Mouse (Mus musculus) limb, embryonic 11.5 days (tissue): ENCODE data around the gene Gm3033. TPM values are rescaled to one million over a fixed set of nuclear protein-coding genes. Genes with fewer than 3 reads are reported as not detected.
"Not testable (repeated sequence)": the region's sequence is repeated elsewhere in the genome, so short reads cannot be mapped to it uniquely, and the experiment has no call there.

Source experiments
- ATAC-seq: fragments of 200-750 bp; cut with Nextera tagmentation; 2 replicates; pipeline ENCODE4 v1.8.0; 2017; ENCODE audit warnings: low read depth; ENCODE audit not compliant: insufficient number of reproducible peaks, low FRiP score, low TSS enrichment
- DNase-seq: peaks from one replicate; pipeline ENCODE4 v3.0.0-alpha.2; 2015; ENCODE audit warnings: low spot score
- H3K27ac ChIP-seq: fragments of 300-500 bp; sonication (generic); replicated peaks from 2 replicates; pipeline ENCODE4 v1.5.1; 2014; ENCODE audit warnings: low read depth, mild to moderate bottlenecking, low read length
- H3K27me3 ChIP-seq: fragments of 300-500 bp; sonication (generic); 2 replicates; pipeline ENCODE4 v1.6.1; 2014; ENCODE audit warnings: mild to moderate bottlenecking, low read length, mixed read lengths; ENCODE audit not compliant: control insufficient read depth, insufficient read depth
- H3K36me3 ChIP-seq: fragments of 300-500 bp; sonication (generic); 2 replicates; pipeline ENCODE4 v1.6.1; 2014; ENCODE audit warnings: mild to moderate bottlenecking, low read length, moderate library complexity, mixed read lengths; ENCODE audit not compliant: control insufficient read depth, insufficient read depth
- H3K4me1 ChIP-seq: fragments of 300-500 bp; sonication (generic); 2 replicates; pipeline ENCODE4 v1.6.1; 2014; ENCODE audit warnings: low read length, mixed read lengths; ENCODE audit not compliant: control insufficient read depth, insufficient read depth
- H3K4me2 ChIP-seq: fragments of 300-500 bp; sonication (generic); 2 replicates; pipeline ENCODE4 v1.6.1; 2014; ENCODE audit warnings: low read depth, mild to moderate bottlenecking, moderate library complexity; ENCODE audit not compliant: severe bottlenecking
- H3K4me3 ChIP-seq: fragments of 300-500 bp; sonication (generic); 2 replicates; pipeline ENCODE4 v1.5.1; 2014; ENCODE audit warnings: low read depth, low read length
- H3K9ac ChIP-seq: fragments of 300-500 bp; sonication (generic); 2 replicates; pipeline ENCODE4 v1.6.1; 2014; ENCODE audit warnings: mild to moderate bottlenecking, low read length
- H3K9me3 ChIP-seq: fragments of 300-500 bp; sonication (generic); 2 replicates; pipeline ENCODE4 v1.6.1; 2016; ENCODE audit warnings: low read length; ENCODE audit not compliant: control insufficient read depth
- WGBS: fragments of 180-500 bp; shearing (Covaris S2); extraction: QIAGEN DNeasy Blood & Tissue Kit; methylation state at CpG from one replicate; pipeline ENCODE4 v1.1.7; 2014; 5-methylcytosine and 5-hydroxymethylcytosine counted together
- polyA plus RNA-seq: library from polyadenylated mRNA; unstranded; fragments of >200 nt; fragmentation: Nextera tagmentation; extraction: Ambion mirVana; gene quantifications from 2 replicates; pipeline ENCODE4 v1.2.1, GENCODE M21; 2014

Gm3033 gene
- polyA plus RNA-seq = not detected in 2 replicates

GRCm38 (mm10) chr14:3845945-3846344 is at the start of gene Gm3033:
Gene Gm3033, plus strand, starts transcription at chr14:3846245.
- DNase-seq, H3K9ac ChIP-seq, H3K9me3 ChIP-seq, H3K36me3 ChIP-seq, H3K27me3 ChIP-seq, H3K4me1 ChIP-seq, H3K27ac ChIP-seq, H3K4me3 ChIP-seq, H3K4me2 ChIP-seq, ATAC-seq: not testable (repeated sequence)
- WGBS = no CpG with 5 or more reads among the region's 2 CpGs

GRCm38 (mm10) chr14:3809774-3810173 is 36.3 kb upstream of the Gm3033 start, which contains the start of gene Gm3002:
Gene Gm3002, plus strand, starts transcription at chr14:3810074.
- DNase-seq, H3K4me2 ChIP-seq, H3K9me3 ChIP-seq, ATAC-seq, H3K27ac ChIP-seq, H3K4me3 ChIP-seq, H3K9ac ChIP-seq, H3K36me3 ChIP-seq, H3K4me1 ChIP-seq, H3K27me3 ChIP-seq: not testable (repeated sequence)
- no CpG with 5 or more reads among the region's 31 CpGs for WGBS

- WGBS = no CpG with 5 or more reads among the region's 1 CpGs
- not testable (repeated sequence) for H3K4me2 ChIP-seq, H3K4me1 ChIP-seq, ATAC-seq, H3K9me3 ChIP-seq, H3K9ac ChIP-seq, H3K27me3 ChIP-seq, H3K36me3 ChIP-seq, H3K4me3 ChIP-seq, DNase-seq, H3K27ac ChIP-seq
Measured at GRCm38 (mm10) chr14:3883872-3884271, 37.8 kb downstream of the Gm3033 start, which contains the start of gene Gm2916. Gene Gm2916, plus strand, starts transcription at chr14:3884172.

Other genes starting within 250 kb of the Gm3033 start
- gene Gm3012, start 211.7 kb upstream of the Gm3033 start, polyA plus RNA-seq = not detected in 2 replicates
- gene Gm3020, start 194.2 kb upstream of the Gm3033 start, polyA plus RNA-seq = 0.93 and 1.2 TPM in 2 replicates
- gene Gm3043, start 157.5 kb upstream of the Gm3033 start, polyA plus RNA-seq = not detected in 2 replicates
- 0.29 and 0.44 TPM in 2 replicates for gene Gm3002, start 36.2 kb upstream of the Gm3033 start, polyA plus RNA-seq
- gene Gm2916, start 37.9 kb downstream of the Gm3033 start, polyA plus RNA-seq = 0.08 and 0.27 TPM in 2 replicates
- gene Gm3029, start 85.5 kb downstream of the Gm3033 start, polyA plus RNA-seq = not detected in 2 replicates
- gene Gm3095, start 117.3 kb downstream of the Gm3033 start, polyA plus RNA-seq = not detected in 2 replicates
- not detected in 2 replicates for gene Gm3099, start 152.1 kb downstream of the Gm3033 start, polyA plus RNA-seq
- 0.14 and 0.57 TPM in 2 replicates for gene Gm5796, start 177.7 kb downstream of the Gm3033 start, polyA plus RNA-seq
- gene Gm3115, start 237.9 kb downstream of the Gm3033 start, polyA plus RNA-seq = not detected in 2 replicates